Mouse (Mus musculus) telencephalon, adult 2 months (tissue): ENCODE results near the gene Slc25a5.

Experiments
- DNase-seq: peaks from one replicate; pipeline ENCODE4 v3.0.0-alpha.2; 2011; ENCODE audit warnings: low read depth, low spot score

The Slc25a5 gene

GRCm38 (mm10) chrX:36837069-36837676, 41.7 kb downstream of the Slc25a5 start:
- DNase-seq: no peak

DNA sequence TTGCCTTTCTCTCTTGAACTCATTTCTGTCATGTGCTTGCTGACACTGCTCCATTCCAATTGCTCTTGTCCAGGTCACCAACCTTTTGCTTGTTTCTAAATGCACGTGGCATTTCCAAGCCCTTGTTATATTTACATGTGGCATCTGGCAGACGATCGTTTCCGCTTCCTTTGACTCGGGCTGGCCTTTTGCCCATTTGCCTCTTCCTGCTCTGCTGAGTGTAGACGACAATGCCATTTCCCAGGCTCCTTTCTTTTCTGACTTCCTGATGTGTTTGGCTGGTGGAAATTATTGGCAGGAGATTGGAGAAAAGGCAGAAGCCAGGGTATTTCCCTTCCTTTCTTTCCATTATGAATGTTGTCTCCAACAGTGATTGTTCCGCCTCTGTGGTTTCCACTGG, 43.9 kb downstream of the Slc25a5 start:
- DNase-seq: no peak

GRCm38 (mm10) chrX:36841698-36842097, 46.2 kb downstream of the Slc25a5 start:
- no peak for DNase-seq

GRCm38 (mm10) chrX:36843346-36843990, 48.0 kb downstream of the Slc25a5 start:
- DNase-seq: no peak

DNA sequence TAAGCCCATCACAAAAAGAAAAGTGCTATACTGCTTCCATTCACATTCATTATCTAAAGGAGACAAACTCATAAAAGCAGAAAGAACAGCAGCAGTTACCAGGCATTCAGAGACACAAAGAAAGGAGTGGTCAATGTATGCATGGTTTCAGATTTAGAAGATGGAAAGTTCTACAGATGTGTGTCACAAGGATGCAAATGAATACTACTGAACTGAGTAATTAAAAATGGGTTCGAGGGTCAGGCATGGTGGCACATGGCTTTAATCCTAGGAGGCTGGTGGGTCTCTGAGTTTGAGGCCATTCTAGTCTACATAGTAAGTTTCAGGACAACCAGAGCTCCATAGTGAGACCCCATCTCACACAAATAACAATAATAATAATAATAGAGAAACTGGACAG, 51.7 kb downstream of the Slc25a5 start:
- DNase-seq: no peak
